Mouse (Mus musculus) neutrophil, adult 5-6 weeks (primary cell): ENCODE measurements around the gene Stn1. TPM values are rescaled to one million over a fixed set of nuclear protein-coding genes. Genes with fewer than 3 reads are reported as not detected.

Experiments
- ATAC-seq: fragments of 151-379, 151-347 bp; 2 replicates; pipeline ENCODE4 v1.8.0; 2017; ENCODE audit warnings: mild to moderate bottlenecking, moderate TSS enrichment; ENCODE audit not compliant: insufficient number of reproducible peaks, poor library complexity, low FRiP score, severe bottlenecking; ENCODE audit errors: extremely low read depth
- total RNA-seq: library from RNA; stranded (forward); fragments of 200-1000 nt; gene quantifications from 2 replicates; pipeline ENCODE4 v1.2.3, GENCODE M21; 2017

The Stn1 gene
- total RNA-seq, 1 experiment from 2014 or later: 25.0 TPM

GRCm38 (mm10) chr19:47460120-47460960, 77.0 kb downstream of the Stn1 start:
- ATAC-seq: no peak

DNA sequence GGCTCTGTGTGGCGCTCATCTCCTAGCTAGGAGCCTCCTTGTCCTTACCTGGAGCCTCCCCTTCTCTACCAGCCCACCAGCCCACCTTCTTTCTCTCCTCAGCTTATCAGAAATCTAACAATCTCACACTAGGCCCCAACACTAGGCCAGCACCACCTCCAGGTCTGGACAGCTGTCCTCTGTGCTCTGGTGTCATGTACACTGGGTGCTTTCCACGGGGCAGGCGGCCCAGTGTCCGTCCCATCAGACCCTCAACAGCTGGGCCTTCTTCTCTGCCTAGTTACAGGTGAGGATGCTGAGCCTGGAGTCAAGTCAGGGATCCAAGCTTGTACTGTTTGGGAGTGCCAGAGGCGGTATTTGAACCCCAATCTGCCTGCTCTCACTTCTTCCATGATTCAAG, 78.1 kb downstream of the Stn1 start:
- no peak for ATAC-seq

DNA sequence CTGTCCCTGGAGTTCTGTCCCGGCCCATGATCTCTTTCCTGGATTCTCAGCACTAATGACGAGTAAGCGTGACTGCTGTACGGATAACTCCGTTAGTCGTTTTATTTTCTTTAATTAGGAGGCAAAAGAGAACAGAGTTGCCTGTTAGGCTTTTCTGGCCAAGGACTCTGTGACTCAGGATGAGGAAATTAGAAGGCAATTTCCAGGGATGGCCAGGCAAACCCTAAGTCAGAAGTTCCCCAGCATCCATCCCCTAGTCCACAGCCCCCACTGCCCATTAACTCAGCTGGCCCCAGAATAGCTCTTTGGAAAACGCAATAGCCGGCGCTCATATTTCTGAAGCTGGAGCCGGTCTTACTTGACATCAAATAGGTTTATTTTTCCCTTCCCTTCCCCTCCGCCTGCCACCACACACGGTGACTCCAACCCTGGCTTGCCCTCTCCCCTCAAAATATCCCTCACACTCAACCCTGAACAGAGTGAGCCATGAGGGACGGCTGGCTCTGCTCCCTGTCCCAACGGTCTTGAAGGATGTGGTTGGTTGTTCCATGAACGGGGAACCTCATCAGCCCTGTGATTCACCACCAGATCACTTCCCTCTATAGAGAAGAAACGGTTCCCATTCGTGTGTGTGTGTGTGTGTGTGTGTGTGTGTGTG, 78.7 kb downstream of the Stn1 start:
- ATAC-seq: no peak

DNA sequence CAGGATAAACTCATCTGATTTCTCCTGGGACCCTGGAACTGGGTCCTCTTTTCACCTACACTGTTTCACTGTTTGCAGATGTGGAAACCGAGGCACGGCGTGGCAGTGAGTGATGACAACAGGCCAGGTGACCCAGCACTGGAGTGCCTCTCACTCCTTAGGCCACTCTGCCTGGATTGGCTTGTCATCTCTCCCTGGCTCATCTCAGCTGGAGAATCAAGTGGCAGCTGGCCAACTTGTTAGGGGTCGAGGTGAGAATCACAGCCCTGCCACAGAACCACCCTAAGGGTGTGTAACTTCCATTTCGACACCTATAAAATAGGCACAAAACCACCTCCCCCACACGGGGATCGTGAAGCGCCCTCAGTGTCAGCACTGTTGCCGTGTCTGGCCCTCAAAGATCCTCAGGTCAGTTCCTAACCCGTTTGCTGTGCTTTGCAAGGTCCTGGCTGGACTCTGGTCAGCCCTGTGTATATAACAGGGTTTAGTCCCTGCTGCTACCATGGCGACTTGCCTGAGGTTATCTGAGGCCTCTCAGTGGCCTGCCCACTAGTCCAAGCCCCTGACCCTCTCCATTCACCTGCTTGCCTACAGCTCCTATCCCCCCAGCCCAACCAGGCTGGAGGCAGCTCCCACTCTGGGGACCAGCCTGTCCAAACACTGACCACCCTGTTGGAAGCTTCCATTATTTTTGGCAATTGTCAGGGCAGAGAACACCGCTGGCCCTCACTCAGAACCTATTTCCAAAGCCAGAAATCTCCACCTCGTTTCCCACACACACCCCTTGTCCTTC, 79.4 kb downstream of the Stn1 start:
- ATAC-seq: no peak

GRCm38 (mm10) chr19:47456021-47456420, 81.3 kb downstream of the Stn1 start:
- no peak for ATAC-seq

- ATAC-seq: peak; percentile 11; the same call in 1 of the 2 replicates
These were observed 82.1 kb downstream of the Stn1 start for GRCm38 (mm10) chr19:47455001-47455755.

DNA sequence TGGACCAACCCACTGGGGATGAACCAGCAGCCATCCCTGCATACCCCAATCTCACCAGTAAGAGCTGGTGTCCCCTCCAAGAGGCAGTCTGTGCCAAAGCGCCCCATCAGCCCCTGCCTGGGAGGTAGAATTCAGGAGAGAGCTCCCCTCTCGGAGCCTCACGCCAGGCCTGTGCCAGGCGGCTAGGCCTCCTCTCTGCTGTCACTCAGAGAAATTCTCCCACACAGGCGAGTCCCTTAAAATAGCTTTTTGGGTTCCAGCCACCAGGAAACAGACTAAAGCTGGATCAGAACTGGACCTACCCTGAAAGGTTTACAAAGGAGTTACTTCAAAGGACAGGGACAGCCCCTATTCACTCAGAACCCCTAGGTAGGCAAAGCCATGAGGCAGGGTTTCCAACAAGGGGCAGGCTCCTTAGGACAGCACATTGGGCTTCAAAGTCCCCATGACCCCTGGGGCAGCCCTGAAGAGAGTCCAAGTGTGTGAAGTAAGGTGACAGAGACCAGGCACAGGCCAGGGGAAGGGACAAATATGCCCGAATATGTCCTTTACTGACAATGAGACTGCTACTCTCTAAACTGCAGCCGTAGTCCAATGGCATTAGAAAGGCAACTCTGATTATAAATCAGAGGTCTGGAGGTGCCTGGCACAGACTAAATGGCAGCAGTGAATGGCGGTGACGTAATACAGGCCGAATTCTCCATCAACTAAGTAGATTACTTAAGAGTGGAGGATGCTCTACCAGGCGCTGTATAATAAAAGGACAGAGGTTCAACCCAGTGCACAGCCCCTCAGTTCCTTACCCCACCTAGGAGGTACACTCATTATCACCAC, 82.9 kb downstream of the Stn1 start:
- ATAC-seq: no peak

DNA sequence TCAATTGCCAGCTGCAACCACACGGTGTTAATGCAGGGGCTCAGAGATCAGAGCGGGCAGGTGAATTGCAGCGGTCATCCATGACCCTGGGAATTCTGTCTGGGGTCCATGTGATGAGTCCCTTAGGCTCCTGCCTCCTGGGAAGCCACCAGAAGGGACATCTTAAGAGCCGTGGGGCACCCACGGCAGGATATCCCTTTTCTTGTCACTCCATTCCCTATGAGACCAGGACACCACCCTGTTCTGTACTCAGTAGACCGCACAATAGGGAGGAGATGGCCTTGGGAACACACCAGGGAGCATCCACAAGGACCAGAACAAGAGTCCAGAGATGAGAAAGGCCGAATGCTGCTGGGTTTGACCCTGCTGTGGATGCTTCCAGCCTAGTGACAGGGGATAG, 84.0 kb downstream of the Stn1 start:
- ATAC-seq: no peak

DNA sequence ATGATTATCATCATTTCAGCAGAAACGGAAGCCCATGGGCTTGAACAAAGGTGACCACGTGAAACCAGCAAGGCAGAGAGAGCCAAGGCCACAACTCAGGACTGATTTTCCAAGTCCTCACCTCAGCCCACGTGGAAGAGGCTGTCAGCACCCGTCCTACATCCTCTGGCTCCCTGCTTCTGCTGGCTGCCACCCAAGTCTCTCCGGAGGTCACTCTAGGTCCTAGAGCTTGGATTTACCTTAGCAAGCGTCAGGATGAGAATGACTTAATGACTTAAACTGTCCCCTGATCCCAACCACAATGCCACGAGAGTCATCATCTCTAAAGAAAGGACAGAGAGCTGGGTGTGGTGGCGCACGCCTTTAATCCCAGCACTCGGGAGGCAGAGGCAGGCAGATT, 84.6 kb downstream of the Stn1 start:
- ATAC-seq: no peak

DNA sequence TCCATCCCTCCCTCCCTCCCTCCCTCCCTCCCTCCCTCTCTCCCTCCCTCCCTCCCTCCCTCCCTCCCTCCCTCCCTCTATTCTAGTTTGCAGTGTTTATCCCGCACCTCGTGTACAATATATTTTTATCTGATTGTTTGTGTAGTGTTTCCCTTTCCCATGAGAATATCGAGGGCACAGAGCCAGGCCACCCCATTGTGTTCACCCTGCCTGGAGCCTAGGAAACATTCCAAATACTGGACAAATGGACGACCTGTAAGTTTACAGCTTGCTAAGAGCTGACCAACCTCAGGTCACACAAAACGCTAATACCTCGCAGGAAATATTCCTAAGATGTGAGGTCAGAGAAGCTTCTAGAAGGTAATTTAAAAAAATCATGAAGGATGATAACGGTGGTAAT, 85.1 kb downstream of the Stn1 start:
- ATAC-seq: no peak

- ATAC-seq: no peak; the same call in 1 of the 2 replicates
These were observed 85.7 kb downstream of the Stn1 start for GRCm38 (mm10) chr19:47451476-47452113.

Other genes with a start within 250 kb of the Stn1 start
- gene Sh3pxd2a, start 73.1 kb downstream of the Stn1 start, total RNA-seq: 17.8 and 24.0 TPM in 2 replicates
- gene Slk, start 42.2 kb upstream of the Stn1 start, total RNA-seq: 165 and 167 TPM in 2 replicates
- gene Col17a1, start 154.6 kb upstream of the Stn1 start, total RNA-seq: not detected in 2 replicates
- gene Sfr1, start 194.2 kb upstream of the Stn1 start, total RNA-seq: 128 and 139 TPM in 2 replicates